Mouse (Mus musculus): ENCODE data around the gene Abraxas2.

- TF ChIP-seq POLR2A (IDR thresholded peaks at IDR 0.05; ENCODE audit: borderline replicate concordance, extremely low read depth, insufficient read depth, insufficient read length, poor library complexity, severe bottlenecking) (no peak), CTCF (IDR thresholded peaks at IDR 0.05; ENCODE audit: borderline replicate concordance, extremely low read depth, insufficient read depth, insufficient read length) (no peak)
Observed at GRCm38 (mm10) chr7:132893336-132893735, 34.3 kb downstream of the Abraxas2 start.
